Mouse (Mus musculus) forebrain, embryonic 13.5 days (tissue): ENCODE results near the gene Lrp5. TPM values are rescaled to one million over a fixed set of nuclear protein-coding genes. Genes with fewer than 3 reads are reported as not detected.
A peak's percentile ranks its signal among the peaks of the same experiment; 100 is the strongest.
"Not testable (repeated sequence)": the region's sequence is repeated elsewhere in the genome, so short reads cannot be mapped to it uniquely, and the experiment has no call there.

Source experiments
- ATAC-seq: fragments of 200-750 bp; cut with Nextera tagmentation; 2 replicates; pipeline ENCODE4 v1.8.0; 2017
- H3K27ac ChIP-seq: fragments of 300-500 bp; sonication (generic); 2 replicates; pipeline ENCODE4 v1.5.1; 2015; ENCODE audit warnings: inconsistent platforms, mild to moderate bottlenecking, moderate library complexity
- H3K27me3 ChIP-seq: fragments of 300-500 bp; sonication (generic); 2 replicates; pipeline ENCODE4 v1.6.1; 2015; ENCODE audit warnings: mild to moderate bottlenecking, inconsistent platforms
- H3K36me3 ChIP-seq: fragments of 300-500 bp; sonication (generic); 2 replicates; pipeline ENCODE4 v1.6.1; 2015; ENCODE audit warnings: mild to moderate bottlenecking, inconsistent platforms; ENCODE audit not compliant: poor library complexity, severe bottlenecking
- H3K4me1 ChIP-seq: fragments of 300-500 bp; sonication (generic); 2 replicates; pipeline ENCODE4 v1.6.1; 2015; ENCODE audit warnings: inconsistent platforms
- H3K4me2 ChIP-seq: fragments of 300-500 bp; sonication (generic); 2 replicates; pipeline ENCODE4 v1.6.1; 2015; ENCODE audit warnings: inconsistent platforms, mild to moderate bottlenecking, moderate library complexity
- H3K4me3 ChIP-seq: fragments of 300-500 bp; sonication (generic); 2 replicates; pipeline ENCODE4 v1.5.1; 2015; ENCODE audit warnings: mild to moderate bottlenecking, inconsistent platforms
- H3K9ac ChIP-seq: fragments of 300-500 bp; sonication (generic); 2 replicates; pipeline ENCODE4 v1.6.1; 2015; ENCODE audit warnings: mild to moderate bottlenecking, inconsistent platforms
- H3K9me3 ChIP-seq: fragments of 300-500 bp; sonication (generic); replicated peaks from 2 replicates; pipeline ENCODE4 v1.6.1; 2016; ENCODE audit warnings: inconsistent platforms
- WGBS: fragments of 180-500 bp; shearing (Covaris S2); methylation state at CpG from one replicate; pipeline ENCODE4 v1.1.7; 2015; 5-methylcytosine and 5-hydroxymethylcytosine counted together
- polyA plus RNA-seq: library from polyadenylated mRNA; unstranded; fragments of >200 nt; fragmentation: Nextera tagmentation; extraction: Ambion mirVana; gene quantifications from 2 replicates; pipeline ENCODE4 v1.2.1, GENCODE M21; 2015

Gene Lrp5
- polyA plus RNA-seq, 1 experiment from 2014 or later: 2.0 TPM

DNA sequence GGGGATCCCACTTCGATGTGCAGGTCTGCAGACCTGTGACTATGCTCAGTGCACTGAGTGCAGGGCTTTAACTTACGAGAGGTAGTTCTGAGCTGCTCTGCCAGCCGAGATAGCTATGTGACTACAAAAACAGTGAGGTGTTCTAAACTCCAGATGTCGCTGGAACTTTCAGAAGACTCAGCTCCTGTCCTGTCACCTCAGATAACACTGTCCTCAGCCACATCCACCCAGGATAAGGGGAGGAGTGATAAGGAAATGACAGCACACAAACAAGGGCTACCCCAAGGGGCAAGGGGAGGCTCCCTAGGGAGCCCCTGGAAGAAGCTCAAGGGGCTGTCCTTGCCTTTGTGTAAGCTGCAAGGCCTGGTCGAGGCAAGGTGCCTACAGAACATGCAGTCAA, 96.8 kb downstream of the Lrp5 start:
- no peak overlapping the region for H3K27ac ChIP-seq
- no peaks in the 10 kb centered on the region for H3K4me1 ChIP-seq
- 83% methylated on average over 5 of the region's 5 CpGs for WGBS

DNA sequence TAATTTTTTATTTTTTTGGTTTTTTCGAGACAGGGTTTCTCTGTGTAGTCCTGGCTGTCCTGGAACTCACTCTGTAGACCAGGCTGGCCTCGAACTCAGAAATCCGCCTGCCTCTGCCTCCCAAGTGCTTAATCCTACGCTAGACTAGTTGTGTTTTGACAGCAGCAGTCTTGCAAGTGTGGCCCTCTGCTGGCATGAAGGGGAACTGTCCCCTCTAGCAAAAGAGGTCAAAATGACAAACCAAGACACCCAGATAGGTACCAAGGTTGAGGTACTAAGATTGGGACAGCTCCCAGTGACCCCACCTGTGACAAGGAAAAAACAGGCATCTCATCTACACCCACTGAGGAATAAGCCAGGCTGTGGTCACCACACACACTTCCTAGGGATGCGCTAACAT, 98.6 kb downstream of the Lrp5 start:
- not testable (repeated sequence) for H3K4me3 ChIP-seq, H3K27me3 ChIP-seq, H3K27ac ChIP-seq, H3K9me3 ChIP-seq, ATAC-seq, H3K4me1 ChIP-seq, H3K4me2 ChIP-seq, H3K9ac ChIP-seq
- peaks cover 74% of the 10 kb centered on the region for H3K36me3 ChIP-seq
- WGBS: 93% methylated on average over 5 of the region's 5 CpGs

More for the DNA sequence above, 96.8 kb downstream of the Lrp5 start:
- Histone ChIP-seq H3K4me2 (no peak overlapping the region), H3K9me3 (no peaks in the 10 kb centered on the region), H3K9ac (no peak overlapping the region), H3K36me3 (peaks cover 79% of the 10 kb centered on the region), H3K27me3 (no peaks in the 10 kb centered on the region), H3K4me3 (no peak overlapping the region)
- ATAC-seq: no peak

DNA sequence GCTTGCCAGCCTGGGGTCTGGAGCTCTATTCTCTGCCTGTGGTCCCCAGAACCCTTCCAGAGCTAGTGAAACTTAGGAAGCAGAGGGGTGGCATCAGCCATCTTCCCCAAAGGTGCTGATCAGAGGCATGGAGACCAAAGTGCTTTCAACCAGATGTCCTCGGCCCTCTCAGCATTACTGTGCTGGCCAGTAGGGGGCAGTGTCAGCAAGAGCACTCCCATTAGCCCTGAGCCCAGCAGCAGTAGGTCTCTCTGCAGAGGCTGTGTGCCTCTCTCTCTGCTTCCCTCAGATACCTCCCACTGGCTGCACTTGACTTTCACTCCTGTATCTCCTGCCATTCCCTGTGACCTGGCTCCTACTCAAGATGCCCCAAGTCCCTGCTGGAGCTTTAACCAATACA, 99.8 kb downstream of the Lrp5 start:
- H3K36me3 ChIP-seq: peaks cover 62% of the 10 kb centered on the region
- H3K27ac ChIP-seq: no peak overlapping the region
- H3K9me3 ChIP-seq: no peaks in the 10 kb centered on the region
- H3K4me1 ChIP-seq: no peaks in the 10 kb centered on the region
- ATAC-seq: 0 out of 2 replicates have a peak, but pooled peaks have one; percentile 24
- H3K9ac ChIP-seq: no peak overlapping the region
- no peak overlapping the region for H3K4me2 ChIP-seq
- H3K4me3 ChIP-seq: no peak overlapping the region
- WGBS: 50% methylated on average over 1 of the region's 1 CpGs
- no peaks in the 10 kb centered on the region for H3K27me3 ChIP-seq

DNA sequence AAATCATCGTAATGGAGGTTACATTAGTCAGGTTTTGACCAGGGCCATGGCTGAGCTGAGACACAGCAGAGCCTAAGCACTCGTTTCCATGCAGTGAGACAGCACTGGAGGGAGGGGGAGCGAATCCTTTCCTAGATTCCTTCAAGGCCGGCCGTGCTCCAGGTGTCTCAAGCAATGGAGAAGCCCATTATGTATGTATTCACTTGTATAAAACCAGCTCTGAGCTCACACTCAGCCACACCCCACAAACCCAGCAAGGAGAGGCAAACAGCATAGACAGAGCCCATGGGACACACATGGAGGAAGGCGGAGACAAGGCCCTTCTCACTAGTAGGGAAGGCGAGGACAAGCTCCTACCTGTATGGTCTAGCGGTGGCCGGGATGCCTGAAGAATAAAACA, 100.3 kb downstream of the Lrp5 start:
- Histone ChIP-seq H3K4me2 (no peak overlapping the region), H3K4me3 (no peak overlapping the region), H3K4me1 (no peaks in the 10 kb centered on the region), H3K9ac (no peak overlapping the region), H3K36me3 (peaks cover 57% of the 10 kb centered on the region), H3K27me3 (no peaks in the 10 kb centered on the region), H3K9me3 (no peaks in the 10 kb centered on the region), H3K27ac (no peak overlapping the region)
- no peak for ATAC-seq
- WGBS: 95% methylated on average over 9 of the region's 9 CpGs

DNA sequence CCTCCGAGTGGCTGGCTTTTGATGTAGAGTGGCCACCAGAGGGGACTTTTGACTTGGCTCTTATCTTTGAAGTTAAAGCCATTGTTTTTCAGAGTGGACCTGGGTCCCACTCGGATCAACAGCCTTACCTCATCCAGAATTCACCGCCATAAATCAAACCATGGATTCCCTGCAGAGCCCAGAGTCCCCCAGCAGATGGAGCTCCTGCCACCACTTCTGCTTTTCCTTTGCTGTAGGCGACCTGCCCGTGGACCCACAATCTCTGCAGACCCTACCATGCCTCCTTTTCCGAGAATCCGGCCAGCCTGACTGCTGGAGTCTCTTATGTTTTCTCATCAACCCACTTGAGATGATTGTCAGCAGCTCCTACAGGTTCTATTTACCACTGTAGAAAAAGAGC, 105.0 kb downstream of the Lrp5 start:
- Histone ChIP-seq H3K27ac (no peak overlapping the region), H3K4me2 (no peak overlapping the region), H3K9me3 (no peaks in the 10 kb centered on the region), H3K4me3 (no peak overlapping the region), H3K36me3 (peaks cover 22% of the 10 kb centered on the region), H3K9ac (no peak overlapping the region), H3K4me1 (peaks cover 7% of the 10 kb centered on the region; the same call in 1 of the 2 replicates), H3K27me3 (no peaks in the 10 kb centered on the region)
- 31% methylated on average over 7 of the region's 7 CpGs for WGBS
- ATAC-seq: no peak

DNA sequence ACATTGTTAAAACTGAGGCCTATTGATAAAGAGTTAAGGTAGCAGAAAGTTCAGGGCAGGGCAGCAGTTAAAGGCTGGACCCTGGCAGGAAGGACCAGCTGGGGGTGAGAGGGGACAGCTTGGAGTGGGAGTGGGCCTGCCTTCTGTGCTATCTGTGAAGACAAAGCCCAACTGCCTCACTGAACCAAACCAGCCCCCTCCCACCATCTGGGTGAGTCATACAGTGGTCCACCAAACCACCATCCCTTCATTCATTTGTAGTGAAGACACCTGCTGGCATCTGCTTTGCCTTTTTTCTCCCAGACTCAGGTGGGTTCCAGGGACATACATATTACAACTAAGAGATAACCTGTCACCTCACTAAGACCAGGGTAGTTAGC, 108.5 kb downstream of the Lrp5 start:
- peaks cover 26% of the 10 kb centered on the region for H3K4me1 ChIP-seq
- H3K27ac ChIP-seq: no peak overlapping the region
- H3K4me3 ChIP-seq: no peak overlapping the region
- no peak overlapping the region for H3K4me2 ChIP-seq
- no peak overlapping the region for H3K9ac ChIP-seq
- H3K36me3 ChIP-seq: no peaks in the 10 kb centered on the region; the same call in 1 of the 2 replicates
- no peaks in the 10 kb centered on the region for H3K27me3 ChIP-seq
- no peak for ATAC-seq
- H3K9me3 ChIP-seq: no peaks in the 10 kb centered on the region

DNA sequence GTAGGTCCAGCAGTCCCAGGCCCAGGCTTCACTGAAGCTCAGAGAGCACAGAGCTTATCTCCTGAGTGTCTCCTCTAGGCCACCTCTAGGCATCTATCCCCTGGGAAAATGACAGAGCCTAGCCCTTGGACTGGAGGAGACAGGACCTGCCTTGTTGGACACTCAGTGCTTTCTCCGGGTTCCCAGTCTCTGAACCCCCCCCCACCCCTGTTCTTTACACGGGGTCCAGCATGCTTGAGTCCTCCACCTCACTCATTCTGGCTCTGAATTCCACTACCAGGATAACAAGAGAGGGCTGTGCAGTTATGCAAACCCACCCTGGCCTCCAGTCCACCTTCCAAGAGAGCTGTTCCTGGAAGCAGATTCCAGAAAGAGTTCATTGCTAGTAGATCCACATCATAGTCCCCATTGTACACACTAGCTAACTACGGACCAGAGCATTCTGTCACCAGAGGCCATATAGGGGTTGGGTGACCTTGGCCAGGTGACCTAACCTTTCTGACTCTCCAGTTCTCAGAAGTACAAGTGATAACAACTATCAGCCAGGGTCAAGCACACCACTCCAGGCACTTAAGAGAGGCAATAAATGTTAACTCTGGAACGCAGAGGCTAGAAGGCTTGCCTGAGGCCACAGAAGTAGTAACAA, 109.0 kb downstream of the Lrp5 start:
- Histone ChIP-seq H3K4me1 (peaks cover 27% of the 10 kb centered on the region), H3K36me3 (no peaks in the 10 kb centered on the region), H3K9ac (no peak overlapping the region), H3K27me3 (no peaks in the 10 kb centered on the region), H3K9me3 (no peaks in the 10 kb centered on the region), H3K27ac (no peak overlapping the region), H3K4me3 (no peak overlapping the region), H3K4me2 (no peak overlapping the region)
- ATAC-seq: no peak
- WGBS: 82% methylated on average over 4 of the region's 4 CpGs

DNA sequence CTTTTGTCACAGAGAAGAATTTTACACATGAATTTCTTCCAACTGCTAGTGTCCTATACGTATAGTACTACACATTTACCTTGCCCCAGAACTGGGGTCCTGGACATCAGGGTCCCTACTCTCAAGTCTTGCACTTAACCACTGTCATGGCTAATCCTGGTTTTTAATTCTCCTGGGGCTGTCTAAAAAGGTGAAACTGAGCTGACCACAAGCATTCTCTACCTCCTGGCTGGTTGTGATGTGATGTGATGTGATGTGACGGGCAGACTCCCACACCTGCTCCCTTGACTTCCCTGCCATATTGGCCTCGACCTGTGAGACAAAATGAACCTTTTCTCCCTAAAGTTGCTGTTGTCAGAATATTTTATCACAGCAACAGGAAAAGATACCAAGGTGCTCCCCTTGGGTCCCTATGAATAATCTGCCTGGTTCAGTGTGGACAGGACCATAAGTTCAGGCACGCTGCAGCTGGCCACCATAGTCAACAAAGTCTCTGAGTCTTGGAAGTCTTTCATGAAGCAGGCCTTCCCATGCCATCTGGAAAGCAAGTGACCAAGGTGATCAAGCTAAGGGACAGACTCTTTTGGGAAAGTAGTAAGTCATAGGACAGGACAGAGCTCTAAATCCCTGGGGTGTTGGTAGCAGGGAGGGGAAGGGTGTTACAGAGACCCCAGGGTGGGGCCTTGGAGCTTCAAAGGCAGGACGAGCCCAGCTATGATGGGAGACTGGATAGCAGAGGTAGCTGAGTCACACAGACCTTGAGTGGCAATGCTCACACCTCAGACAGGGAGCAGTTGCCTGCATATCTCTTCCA, 109.7 kb downstream of the Lrp5 start:
- peak overlapping the region; percentile 90 for H3K27ac ChIP-seq
- no peaks in the 10 kb centered on the region for H3K27me3 ChIP-seq
- H3K9me3 ChIP-seq: no peaks in the 10 kb centered on the region
- no peaks in the 10 kb centered on the region for H3K36me3 ChIP-seq
- 73% methylated on average over 5 of the region's 5 CpGs for WGBS
- H3K9ac ChIP-seq: 0 out of 2 replicates have a peak overlapping the region, but pooled peaks have one; percentile 6
- H3K4me3 ChIP-seq: peak overlapping the region; percentile 89
- peak overlapping the region; percentile 49 for H3K4me2 ChIP-seq
- peaks cover 27% of the 10 kb centered on the region for H3K4me1 ChIP-seq
- no peak; the same call in 1 of the 2 replicates for ATAC-seq

DNA sequence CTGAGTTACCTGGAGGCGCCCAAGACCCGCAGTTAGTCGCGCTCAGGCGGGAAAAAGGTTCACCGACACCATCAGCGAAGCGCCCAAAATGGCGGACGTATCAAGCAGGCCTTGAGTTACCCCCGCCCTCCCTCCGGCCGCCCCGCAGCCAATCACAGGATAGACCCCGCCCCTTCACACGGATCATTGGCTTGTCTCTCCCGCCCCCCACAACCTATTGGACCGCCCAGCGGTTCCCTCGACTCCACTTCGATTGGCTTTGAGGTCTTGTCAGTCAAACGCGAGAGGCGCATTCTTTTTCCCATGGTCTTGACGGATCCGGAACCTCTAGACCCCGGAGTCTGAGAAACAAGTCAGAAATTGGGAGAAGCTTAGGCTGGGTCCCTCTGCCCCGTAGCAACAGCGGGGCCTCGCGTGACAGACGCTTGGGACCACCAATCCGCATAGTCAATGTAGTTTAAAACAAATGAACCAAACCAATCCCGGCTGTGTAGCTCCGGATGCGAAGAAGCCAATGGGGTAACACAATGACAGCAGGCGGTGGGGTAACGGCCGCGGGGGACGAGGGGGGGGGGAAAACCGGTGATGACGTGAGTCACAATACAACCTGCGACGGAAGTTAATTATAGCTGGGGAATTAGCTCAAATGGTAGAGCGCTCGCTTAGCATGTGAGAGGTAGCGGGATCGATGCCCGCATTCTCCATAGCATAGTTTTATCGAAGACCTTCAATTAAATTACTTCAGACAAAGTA, 110.6 kb downstream of the Lrp5 start, which contains the start of gene Ppp6r3:
TSS of gene Ppp6r3 (minus strand) at position 118 of the 753 bp plus-strand sequence.
- peak within 1 kb of the TSS; percentile 90 for H3K27ac ChIP-seq
- ATAC-seq: peak; percentile 96
- under 1% methylated on average over 51 of the region's 51 CpGs for WGBS
- H3K4me2 ChIP-seq: peak within 1 kb of the TSS; percentile 84
- no peaks in the 10 kb centered on the region for H3K36me3 ChIP-seq
- H3K9ac ChIP-seq: peak within 1 kb of the TSS; percentile 89
- H3K9me3 ChIP-seq: no peaks in the 10 kb centered on the region
- peaks cover 27% of the 10 kb centered on the region for H3K4me1 ChIP-seq
- H3K27me3 ChIP-seq: no peaks in the 10 kb centered on the region
- peak within 1 kb of the TSS; percentile 89 for H3K4me3 ChIP-seq

DNA sequence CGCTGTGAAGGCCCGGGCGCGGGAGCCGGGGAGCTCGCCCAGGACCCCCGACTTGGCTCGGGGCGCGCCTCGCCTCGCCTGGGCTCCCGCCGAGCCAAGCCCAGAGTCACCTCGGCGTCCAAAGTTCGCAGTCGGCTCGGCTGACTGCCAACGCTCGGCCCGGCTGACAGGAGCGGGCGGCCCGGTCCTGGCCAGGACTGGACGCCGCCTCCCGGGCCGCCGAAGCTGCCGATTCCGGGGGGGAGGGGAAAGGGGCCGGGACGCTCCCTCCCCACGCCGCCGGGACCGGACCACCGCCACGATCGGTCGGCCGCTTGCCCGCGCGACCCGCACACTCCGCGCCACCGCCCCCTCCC, 111.1 kb downstream of the Lrp5 start:
- Histone ChIP-seq H3K4me3 (peak overlapping the region; percentile 89), H3K27ac (peak overlapping the region; percentile 90), H3K4me1 (peaks cover 27% of the 10 kb centered on the region), H3K36me3 (no peaks in the 10 kb centered on the region), H3K9ac (peak overlapping the region; percentile 89), H3K4me2 (peak overlapping the region; percentile 84), H3K9me3 (no peaks in the 10 kb centered on the region), H3K27me3 (no peaks in the 10 kb centered on the region)
- ATAC-seq: peak; percentile 33
- 0% methylated on average over 38 of the region's 50 CpGs for WGBS

DNA sequence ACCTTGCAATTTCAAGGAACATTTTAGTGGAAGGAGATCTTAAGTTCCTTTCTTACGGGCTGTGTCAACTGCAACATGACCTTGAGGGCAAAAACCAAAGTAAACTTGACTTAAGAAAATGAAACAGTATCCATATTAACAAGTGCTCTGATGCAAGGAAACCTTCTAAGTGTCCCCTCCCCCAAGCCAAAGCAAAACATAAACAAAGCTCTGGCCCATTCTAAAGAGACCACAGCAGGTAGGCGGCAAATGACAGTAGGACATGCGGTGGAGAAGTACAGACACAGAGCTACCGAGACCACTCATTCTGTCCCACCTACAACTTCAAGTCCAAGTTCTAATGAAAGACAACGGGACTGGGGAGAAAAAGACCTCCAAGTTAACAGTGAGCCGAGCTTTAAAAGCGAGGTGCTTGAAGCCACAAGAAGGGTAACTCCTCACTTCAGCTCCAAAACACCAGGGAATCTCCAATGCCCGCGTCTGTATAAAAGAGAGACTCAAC, 111.7 kb downstream of the Lrp5 start:
- peak overlapping the region; percentile 89 for H3K4me3 ChIP-seq
- H3K9me3 ChIP-seq: no peaks in the 10 kb centered on the region
- no peak for ATAC-seq
- H3K27me3 ChIP-seq: no peaks in the 10 kb centered on the region
- 3% methylated on average over 9 of the region's 9 CpGs for WGBS
- H3K4me1 ChIP-seq: peaks cover 27% of the 10 kb centered on the region
- no peaks in the 10 kb centered on the region for H3K36me3 ChIP-seq
- H3K4me2 ChIP-seq: peak overlapping the region; percentile 84
- peak overlapping the region; percentile 89 for H3K9ac ChIP-seq
- peak overlapping the region; percentile 90 for H3K27ac ChIP-seq

DNA sequence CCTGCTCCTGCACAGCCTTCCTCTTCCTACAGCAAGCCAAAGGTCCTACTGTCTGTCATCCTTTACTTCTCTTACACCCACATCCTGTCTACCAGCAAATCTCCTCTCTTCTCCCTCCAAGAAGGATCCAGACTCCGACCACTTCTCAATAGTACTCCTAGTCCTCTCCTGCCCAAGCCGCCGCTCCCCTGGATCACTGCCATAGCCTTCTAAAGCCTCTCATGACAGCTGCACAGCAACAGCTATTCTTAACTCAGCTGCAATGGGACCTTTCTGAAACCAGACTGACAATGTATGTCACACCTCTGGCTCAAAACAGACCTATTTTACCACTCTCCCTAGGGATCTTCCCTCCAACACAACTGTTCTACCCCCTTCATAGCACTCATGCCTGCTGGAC, 122.1 kb downstream of the Lrp5 start:
- WGBS: 94% methylated on average over 3 of the region's 3 CpGs
- ATAC-seq: no peak
- Histone ChIP-seq H3K36me3 (peaks cover 11% of the 10 kb centered on the region; the same call in 1 of the 2 replicates), H3K4me1 (peaks cover 3% of the 10 kb centered on the region; the same call in 1 of the 2 replicates), H3K27me3 (no peaks in the 10 kb centered on the region), H3K9me3 (peaks cover 7% of the 10 kb centered on the region), H3K4me2 (no peak overlapping the region), H3K9ac (no peak overlapping the region), H3K27ac (no peak overlapping the region), H3K4me3 (no peak overlapping the region)
